Mouse (Mus musculus) heart, adult 2 months (tissue): ENCODE measurements around the gene Ache.

Source experiments
- CTCF ChIP-seq: fragments of 200-600 bp; IDR thresholded peaks from 2 replicates; pipeline ENCODE4 v1.8.1; 2022; ENCODE audit warnings: antibody characterized with exemption, mild to moderate bottlenecking, moderate library complexity
- EP300 ChIP-seq: fragments of 200-500 bp; IDR thresholded peaks from 2 replicates; pipeline ENCODE4 v1.6.1; 2011; ENCODE audit warnings: low read depth, low read length, control low read depth; ENCODE audit not compliant: insufficient read depth

DNA sequence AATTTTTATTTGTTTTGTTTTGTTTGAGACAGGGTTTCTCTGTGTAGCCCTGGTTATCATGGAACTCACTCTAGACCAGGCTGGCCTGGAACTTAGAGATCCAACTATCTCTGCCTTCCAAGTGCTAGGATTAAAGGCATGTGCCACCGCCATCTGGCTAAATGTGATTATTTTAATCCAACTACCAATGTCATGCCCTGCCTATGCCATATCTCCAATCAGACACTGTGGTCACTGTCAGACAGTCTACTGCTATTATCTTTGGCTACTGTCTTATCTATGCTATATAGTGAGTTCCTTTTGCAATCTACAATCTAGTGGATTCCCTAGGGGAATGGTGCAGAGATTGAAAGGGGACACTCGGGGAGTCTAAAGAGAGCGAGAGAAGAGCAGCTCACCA, 33.7 kb downstream of the Ache start:
- TF ChIP-seq EP300, result no peak
- no peak for TF ChIP-seq CTCF
